Mouse (Mus musculus) MEL (cell line): ENCODE measurements at regions not wholly inside any gene's neighbourhood (a gene's known extent, or its start where the extent isn't known, plus 50 kb on each side); places are given as distances from the start of the nearest gene placed in this dataset.

Experiments
- DNase-seq: peaks from one replicate; pipeline ENCODE4 v3.0.0; 2011; ENCODE audit warnings: low read depth, low spot score
- H3K27ac ChIP-seq: 2 replicates; pipeline ENCODE4 v1.5.1; 2012; ENCODE audit warnings: low read depth, mild to moderate bottlenecking, control low read depth, low read length, moderate library complexity; ENCODE audit not compliant: control insufficient read depth
- H3K27me3 ChIP-seq, 2 experiments: fragments of 150-350 bp in 1 of 2; sonication (generic) in 1 of 2; 2 replicates each; pipeline ENCODE4 v1.6.1; 2012; ENCODE audit warnings: low read length in 2 of 2, mild to moderate bottlenecking in 2 of 2, improper control_type of control experiment in 1 of 2, moderate library complexity in 1 of 2; ENCODE audit not compliant: insufficient read depth in 2 of 2, control insufficient read depth in 1 of 2
- H3K36me3 ChIP-seq, 2 experiments: 2 replicates each; pipeline ENCODE4 v1.6.1; 2012 to 2014; ENCODE audit warnings: low read length in 2 of 2, improper control_type of control experiment in 1 of 2, inconsistent platforms in 1 of 2, mild to moderate bottlenecking in 1 of 2; ENCODE audit not compliant: insufficient read depth in 2 of 2, control insufficient read depth in 1 of 2
- H3K4me1 ChIP-seq, 2 experiments: fragments of 150-350 bp in 1 of 2; sonication (generic) in 1 of 2; 2 replicates each; pipeline ENCODE4 v1.6.1; 2012; ENCODE audit warnings: low read length in 2 of 2, improper control_type of control experiment in 1 of 2, mild to moderate bottlenecking in 1 of 2; ENCODE audit not compliant: insufficient read depth in 2 of 2, control insufficient read depth in 1 of 2
- H3K4me3 ChIP-seq, 2 experiments: fragments of 150-350 bp in 1 of 2; sonication (generic) in 1 of 2; 2 replicates each; pipeline ENCODE4 v1.5.1; 2012; ENCODE audit warnings: low read depth in 2 of 2, low read length in 2 of 2, mild to moderate bottlenecking in 2 of 2, moderate library complexity in 2 of 2, control low read depth in 1 of 2, improper control_type of control experiment in 1 of 2; ENCODE audit not compliant: control insufficient read depth in 1 of 2, insufficient read depth in 1 of 2
- H3K79me2 ChIP-seq: 2 replicates; pipeline ENCODE4 v1.6.1; 2012; ENCODE audit warnings: mild to moderate bottlenecking, low read length, moderate library complexity; ENCODE audit not compliant: control insufficient read depth, poor library complexity, insufficient read depth
- H3K9ac ChIP-seq: 2 replicates; pipeline ENCODE4 v1.6.1; 2012; ENCODE audit warnings: low read depth, mild to moderate bottlenecking, control low read depth, low read length, moderate library complexity; ENCODE audit not compliant: control insufficient read depth, poor library complexity, severe bottlenecking
- H3K9me3 ChIP-seq: fragments of 150-350 bp; sonication (generic); replicated peaks from 2 replicates; pipeline ENCODE4 v1.6.1; 2012; ENCODE audit warnings: mild to moderate bottlenecking, low read length, improper control_type of control experiment, moderate library complexity; ENCODE audit not compliant: insufficient read depth
- BHLHE40 ChIP-seq: IDR thresholded peaks from 2 replicates; pipeline ENCODE4 v1.6.1; 2012; ENCODE audit warnings: low read depth, mild to moderate bottlenecking, inconsistent platforms, low read length, improper control_type of control experiment, borderline replicate concordance
- CHD1 ChIP-seq: IDR thresholded peaks from 2 replicates; pipeline ENCODE4 v1.6.1; 2012; ENCODE audit warnings: low read depth, mild to moderate bottlenecking, inconsistent platforms, low read length, improper control_type of control experiment
- CHD2 ChIP-seq: IDR thresholded peaks from 2 replicates; pipeline ENCODE4 v1.6.1; 2011; ENCODE audit warnings: low read length, improper control_type of control experiment
- CTCF ChIP-seq, 3 experiments: IDR thresholded peaks in 2 of 3; conservative IDR thresholded peaks in 1 of 3; 2 replicates each; pipeline ENCODE4 v1.5.1; 2011 to 2012; ENCODE audit warnings: low read length in 3 of 3, low read depth in 2 of 3, mild to moderate bottlenecking in 2 of 3, improper control_type of control experiment in 1 of 3, inconsistent platforms in 1 of 3, mixed read lengths in 1 of 3, moderate library complexity in 1 of 3; ENCODE audit not compliant: control insufficient read depth in 1 of 3, insufficient read depth in 1 of 3, poor library complexity in 1 of 3, severe bottlenecking in 1 of 3
- ETS1 ChIP-seq: IDR thresholded peaks from 2 replicates; pipeline ENCODE4 v1.6.1; 2012; ENCODE audit warnings: low read depth, mild to moderate bottlenecking, inconsistent platforms, low read length, improper control_type of control experiment, moderate library complexity
- HCFC1 ChIP-seq: IDR thresholded peaks from 2 replicates; pipeline ENCODE4 v1.6.1; 2012; ENCODE audit warnings: low read depth, mild to moderate bottlenecking, inconsistent platforms, low read length, improper control_type of control experiment, moderate library complexity
- KAT2A ChIP-seq: conservative IDR thresholded peaks from 2 replicates; pipeline ENCODE4 v1.6.1; 2012; ENCODE audit warnings: low read depth, low read length, improper control_type of control experiment, inconsistent platforms
- MAX ChIP-seq: IDR thresholded peaks from 2 replicates; pipeline ENCODE4 v1.6.1; 2011; ENCODE audit warnings: low read length, improper control_type of control experiment
- MEF2A ChIP-seq: IDR thresholded peaks from 2 replicates; pipeline ENCODE4 v1.6.1; 2014; ENCODE audit warnings: low read depth, mild to moderate bottlenecking, inconsistent platforms, low read length, improper control_type of control experiment; ENCODE audit not compliant: poor library complexity, insufficient replicate concordance, severe bottlenecking; ENCODE audit errors: extremely low read depth
- MYC ChIP-seq: IDR thresholded peaks from 2 replicates; pipeline ENCODE4 v1.6.1; 2011; ENCODE audit warnings: low read depth, mild to moderate bottlenecking, low read length, improper control_type of control experiment, moderate library complexity
- NELFE ChIP-seq: IDR thresholded peaks from 2 replicates; pipeline ENCODE4 v1.6.1; 2011; ENCODE audit warnings: low read depth, low read length, improper control_type of control experiment
- POLR2A ChIP-seq, 2 experiments: IDR thresholded peaks; 2 replicates each; pipeline ENCODE4 v1.6.1; 2011 to 2012; ENCODE audit warnings: low read length in 2 of 2, mild to moderate bottlenecking in 2 of 2, control low read depth in 1 of 2, improper control_type of control experiment in 1 of 2, low read depth in 1 of 2, moderate library complexity in 1 of 2; ENCODE audit not compliant: control insufficient read depth in 1 of 2, insufficient read depth in 1 of 2, poor library complexity in 1 of 2
- POLR2AphosphoS2 ChIP-seq: IDR thresholded peaks from 2 replicates; pipeline ENCODE4 v1.6.1; 2011; ENCODE audit warnings: low read length, improper control_type of control experiment
- RAD21 ChIP-seq: IDR thresholded peaks from 2 replicates; pipeline ENCODE4 v1.6.1; 2011; ENCODE audit warnings: mild to moderate bottlenecking, low read depth, low read length, improper control_type of control experiment
- SIN3A ChIP-seq: IDR thresholded peaks from 2 replicates; pipeline ENCODE4 v1.6.1; 2012; ENCODE audit warnings: low read length, improper control_type of control experiment, inconsistent platforms
- UBTF ChIP-seq: IDR thresholded peaks from 2 replicates; pipeline ENCODE4 v1.6.1; 2012; ENCODE audit warnings: low read depth, mild to moderate bottlenecking, inconsistent platforms, low read length, improper control_type of control experiment, moderate library complexity, borderline replicate concordance; ENCODE audit not compliant: insufficient read depth
- ZKSCAN1 ChIP-seq: IDR thresholded peaks from 2 replicates; pipeline ENCODE4 v1.6.1; 2012; ENCODE audit warnings: low read depth, mild to moderate bottlenecking, inconsistent platforms, low read length, improper control_type of control experiment, moderate library complexity
- ZNF384 ChIP-seq: IDR thresholded peaks from 2 replicates; pipeline ENCODE4 v1.6.1; 2012; ENCODE audit warnings: low read depth, mild to moderate bottlenecking, inconsistent platforms, low read length, improper control_type of control experiment

DNA sequence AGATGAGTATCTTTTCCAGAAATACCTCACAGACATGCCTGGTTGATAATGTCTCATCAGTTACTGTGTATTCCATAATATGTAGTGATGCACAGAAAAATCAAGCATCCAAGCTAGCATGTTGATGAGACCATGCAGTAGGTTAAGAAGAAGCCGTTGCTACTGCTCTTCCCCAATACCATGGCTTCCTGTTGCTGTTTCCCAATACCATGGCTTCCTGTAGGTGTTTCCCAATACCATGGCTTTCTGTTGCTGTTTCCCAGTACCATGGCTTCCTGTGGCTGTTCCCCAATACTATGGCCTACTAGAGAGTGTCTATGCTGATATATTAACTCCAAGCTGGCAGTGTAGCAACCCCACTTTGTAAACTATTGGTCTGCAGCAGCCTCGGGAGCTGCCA is 253.7 kb downstream of the Stim2 start:
- H3K9me3 ChIP-seq: no peaks in the 10 kb centered on the region
- TF ChIP-seq UBTF: no peak
- no peak for TF ChIP-seq HCFC1
- no peak for TF ChIP-seq MAX
- TF ChIP-seq CHD2: no peak
- TF ChIP-seq RAD21: no peak
- no peak for TF ChIP-seq ZKSCAN1
- no peak for TF ChIP-seq MEF2A
- TF ChIP-seq CHD1: no peak
- no peak for TF ChIP-seq ZNF384
- TF ChIP-seq BHLHE40: no peak
- no peak for TF ChIP-seq ETS1
- TF ChIP-seq SIN3A: no peak
- no peak for TF ChIP-seq CTCF (IDR thresholded peaks at IDR 0.05 in 2 of 3, conservative IDR thresholded peaks at IDR 0.05 in 1 of 3; ENCODE audit: control insufficient read depth in 1 of 3, insufficient read depth in 1 of 3, low read depth in 2 of 3, low read length in 3 of 3, poor library complexity in 1 of 3, severe bottlenecking in 1 of 3)
- TF ChIP-seq NELFE: no peak
- TF ChIP-seq MYC: no peak
- TF ChIP-seq POLR2A (IDR thresholded peaks at IDR 0.05; ENCODE audit: control insufficient read depth in 1 of 2, insufficient read depth in 1 of 2, low read depth in 1 of 2, low read length in 2 of 2, poor library complexity in 1 of 2): no peak
- no peak for TF ChIP-seq POLR2AphosphoS2
- TF ChIP-seq, all 39 proteins: peak for 0

GRCm38 (mm10) chr5:54254005-54254404 is 255.7 kb downstream of the Stim2 start:
- no peaks in the 10 kb centered on the region for H3K79me2 ChIP-seq
- no peak for DNase-seq
- H3K9me3 ChIP-seq: no peaks in the 10 kb centered on the region
- H3K27ac ChIP-seq: no peak overlapping the region
- no peak overlapping the region for H3K4me3 ChIP-seq
- no peak overlapping the region for H3K9ac ChIP-seq
- no peaks in the 10 kb centered on the region for H3K36me3 ChIP-seq
- no peaks in the 10 kb centered on the region for H3K4me1 ChIP-seq
- no peaks in the 10 kb centered on the region for H3K27me3 ChIP-seq
- no peak for TF ChIP-seq KAT2A
- TF ChIP-seq HCFC1: no peak
- no peak for TF ChIP-seq CHD2

More for the DNA sequence above, 253.7 kb downstream of the Stim2 start:
- no peaks in the 10 kb centered on the region for H3K4me1 ChIP-seq
- no peak overlapping the region for H3K27ac ChIP-seq
- H3K79me2 ChIP-seq: no peaks in the 10 kb centered on the region
- no peak for DNase-seq
- H3K9ac ChIP-seq: no peak overlapping the region
- no peaks in the 10 kb centered on the region for H3K36me3 ChIP-seq
- H3K27me3 ChIP-seq: no peaks in the 10 kb centered on the region
- H3K4me3 ChIP-seq: no peak overlapping the region
